Mouse (Mus musculus) thymus, adult 2 months (tissue): ENCODE measurements around the gene Crym.

Experiments
- CTCF ChIP-seq: fragments of 200-500 bp; IDR thresholded peaks from 2 replicates; pipeline ENCODE4 v1.5.1; 2012; ENCODE audit warnings: mild to moderate bottlenecking, control low read depth, low read length, moderate library complexity, borderline replicate concordance; ENCODE audit not compliant: control insufficient read depth, poor library complexity, insufficient read depth; ENCODE audit errors: extremely low read depth
- POLR2A ChIP-seq: fragments of 200-500 bp; IDR thresholded peaks from 2 replicates; pipeline ENCODE4 v1.6.1; 2012; ENCODE audit warnings: mild to moderate bottlenecking, low read length, control low read depth, moderate library complexity; ENCODE audit not compliant: control insufficient read depth, poor library complexity, insufficient read depth; ENCODE audit errors: extremely low read depth

GRCm38 (mm10) chr7:120173603-120174244 lies 28.2 kb downstream of the Crym start, which contains the start of gene Anks4b:
- TF ChIP-seq POLR2A (no peak), CTCF (no peak)
